Mouse (Mus musculus) frontal cortex, adult 2 months (tissue): ENCODE results near the gene Nktr. TPM values are rescaled to one million over a fixed set of nuclear protein-coding genes. Genes with fewer than 3 reads are reported as not detected.
A peak's percentile ranks its signal among the peaks of the same experiment; 100 is the strongest.

ENCODE experiments used
- DNase-seq, 2 experiments: peaks; one replicate each; pipeline ENCODE4 v3.0.0; 2022; ENCODE audit warnings: low spot score in 1 of 2; ENCODE audit errors: extremely low spot score in 1 of 2
- polyA plus RNA-seq: library from polyadenylated mRNA; depleted of rRNA; stranded (reverse); fragments of >200 nt; gene quantifications from 2 replicates; pipeline ENCODE4 v1.2.3, GENCODE M21; 2012

Gene Nktr
- polyA plus RNA-seq, 1 experiment: 161 TPM

DNA sequence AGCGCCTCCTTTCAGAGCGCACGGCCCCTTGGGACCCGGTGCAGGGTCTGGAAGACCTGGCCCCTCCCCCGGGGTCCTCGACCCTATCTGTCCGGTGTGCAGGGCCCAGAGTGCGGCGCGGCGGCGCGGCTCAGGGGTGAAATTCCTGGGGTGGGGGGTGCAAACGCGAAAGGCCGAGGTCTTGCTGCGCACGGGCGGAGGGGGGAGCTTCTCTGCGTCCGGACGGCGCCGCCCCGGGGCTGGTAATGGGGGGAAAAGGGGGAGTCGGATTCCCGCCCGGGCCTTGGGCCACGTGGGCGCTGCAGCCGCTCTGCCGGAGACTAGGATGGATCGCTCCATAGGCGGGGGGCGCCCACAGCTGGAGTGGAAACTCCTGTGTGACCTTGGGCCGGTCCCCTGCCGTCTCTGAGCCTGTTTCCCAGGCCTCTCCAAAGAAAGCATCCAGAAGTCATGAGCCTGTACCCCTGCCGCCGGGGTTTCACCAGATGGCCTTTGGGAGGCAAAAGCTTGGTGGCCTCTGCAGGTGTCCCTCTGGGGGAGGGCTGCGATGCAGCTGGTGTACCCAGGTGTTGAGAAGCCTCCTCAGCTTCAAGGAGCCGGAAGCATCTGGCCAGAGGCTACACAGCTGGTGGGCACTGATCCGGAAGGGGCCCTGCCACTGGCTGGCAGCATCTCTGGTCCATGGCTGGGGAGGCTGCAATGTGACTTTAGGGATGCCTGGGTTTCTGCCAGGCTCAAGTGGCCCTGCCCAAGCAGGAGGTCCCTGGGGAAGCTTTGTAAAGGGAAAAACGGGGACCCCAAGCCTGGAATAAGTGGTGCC lies 41.5 kb downstream of the Nktr start:
- peak in 1 of 2 experiments; percentile 59 for DNase-seq

DNA sequence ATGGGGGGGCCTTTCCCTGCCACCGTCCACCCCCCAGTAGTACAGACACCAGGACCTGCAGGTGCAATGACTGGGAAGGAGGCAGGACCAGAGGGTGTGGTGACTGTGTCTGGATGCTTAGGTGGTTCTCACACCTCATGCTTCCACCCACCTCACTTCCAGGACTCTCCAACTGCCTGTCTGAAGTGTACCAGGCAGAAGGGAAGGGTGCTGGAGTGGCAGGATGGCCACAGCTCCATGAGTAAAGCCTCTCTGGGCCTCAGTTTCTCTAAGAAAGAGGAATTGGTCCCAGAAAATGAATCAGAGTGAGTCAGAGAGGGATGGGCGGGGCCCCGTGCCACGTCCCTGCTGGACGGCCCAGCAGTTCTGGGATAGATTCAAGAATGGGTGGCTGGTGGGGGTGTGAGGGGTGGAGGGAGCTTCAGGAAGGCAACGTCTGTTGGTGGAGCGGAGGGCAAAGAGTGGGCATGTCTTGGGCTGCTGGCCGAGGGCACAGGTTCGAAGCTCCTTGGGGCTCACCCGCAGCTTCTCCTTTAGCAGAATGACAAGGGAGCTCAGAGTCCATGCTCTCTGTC lies 42.2 kb downstream of the Nktr start:
- DNase-seq: no peak

DNA sequence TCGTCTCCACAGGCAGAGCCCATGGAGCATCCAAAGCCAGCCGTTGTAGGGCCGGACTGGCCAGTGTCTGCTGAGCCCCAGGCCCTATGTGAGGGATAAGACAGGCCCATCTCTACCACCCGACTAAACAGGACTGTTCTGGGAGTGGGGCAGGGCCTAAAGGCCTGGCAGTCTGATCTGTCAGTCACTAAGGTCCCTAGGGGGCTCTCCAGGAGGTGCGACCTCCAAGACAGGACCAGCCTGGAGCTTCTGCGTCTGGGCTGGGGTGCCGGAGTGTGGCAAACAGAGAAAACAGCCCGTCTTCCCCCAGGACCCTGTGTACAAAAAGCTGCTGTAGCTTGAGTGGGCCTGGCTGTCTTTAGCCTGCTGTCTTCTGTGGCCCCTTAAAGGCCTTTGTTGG lies 42.8 kb downstream of the Nktr start:
- DNase-seq: no peak

- no peak for DNase-seq
Observed at GRCm38 (mm10) chr9:121762248-121762647, 43.3 kb downstream of the Nktr start.

DNA sequence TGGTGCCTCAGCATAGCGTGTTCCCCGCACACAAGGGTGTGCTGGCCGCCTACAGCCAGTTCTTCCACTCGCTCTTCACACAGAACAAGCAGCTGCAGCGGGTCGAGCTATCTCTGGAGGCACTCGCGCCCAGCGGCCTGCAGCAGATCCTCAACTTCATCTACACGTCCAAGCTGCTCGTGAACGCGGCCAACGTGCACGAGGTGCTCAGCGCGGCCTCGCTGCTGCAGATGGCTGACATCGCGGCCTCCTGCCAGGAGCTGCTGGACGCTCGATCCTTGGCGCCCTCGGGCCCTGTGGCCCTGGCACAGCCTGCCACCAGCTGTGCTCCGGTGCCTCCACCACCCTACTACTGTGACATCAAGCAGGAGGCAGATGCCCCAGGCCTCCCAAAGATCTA lies 43.8 kb downstream of the Nktr start:
- no peak for DNase-seq

GRCm38 (mm10) chr9:121763716-121764115 lies 44.7 kb downstream of the Nktr start:
- no peak for DNase-seq

- no peak for DNase-seq
Observed at GRCm38 (mm10) chr9:121765166-121765855, 46.3 kb downstream of the Nktr start.

DNA sequence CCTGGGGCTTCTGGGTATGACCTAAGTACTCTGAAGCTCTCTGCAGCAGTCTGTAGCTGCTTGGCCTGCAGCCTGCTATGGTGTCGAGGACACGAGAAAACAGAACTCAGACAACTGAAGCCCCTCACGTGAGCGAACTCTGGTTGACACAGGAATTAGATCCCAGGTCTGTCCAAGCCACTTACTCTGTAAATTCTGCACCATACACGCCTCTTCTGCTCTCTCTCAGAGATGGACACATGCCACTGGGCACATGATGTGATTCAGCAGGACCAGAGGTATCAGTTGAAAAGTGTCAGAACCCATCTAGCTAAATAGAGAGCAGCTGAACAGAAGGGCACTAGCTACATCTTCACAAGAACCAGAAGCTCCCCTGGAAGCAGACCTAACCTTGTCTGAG lies 53.4 kb downstream of the Nktr start:
- DNase-seq: no peak

GRCm38 (mm10) chr9:121775951-121776350 lies 57.0 kb downstream of the Nktr start:
- peak in 1 of 2 experiments; percentile 50 for DNase-seq

DNA sequence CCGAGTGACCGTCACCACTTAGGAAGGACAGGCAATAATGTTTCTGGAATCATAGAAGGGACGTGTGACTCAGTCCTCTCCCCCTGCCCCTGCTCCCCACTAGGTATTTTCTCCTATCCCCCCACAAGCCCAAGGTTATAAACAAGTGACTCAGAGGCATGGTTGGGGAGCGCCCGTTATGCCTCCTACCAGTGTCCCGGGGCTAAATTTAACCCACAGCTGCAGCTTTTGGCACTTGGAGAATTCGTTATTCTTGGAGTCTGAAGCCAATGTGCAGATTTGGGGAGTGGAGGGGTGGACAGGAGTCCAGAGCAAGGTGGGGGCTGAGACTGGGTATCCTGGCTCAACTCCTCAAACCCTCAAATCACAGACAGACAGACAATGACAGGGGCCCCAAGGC lies 57.5 kb downstream of the Nktr start:
- DNase-seq: peak in 1 of 2 experiments; percentile 72

DNA sequence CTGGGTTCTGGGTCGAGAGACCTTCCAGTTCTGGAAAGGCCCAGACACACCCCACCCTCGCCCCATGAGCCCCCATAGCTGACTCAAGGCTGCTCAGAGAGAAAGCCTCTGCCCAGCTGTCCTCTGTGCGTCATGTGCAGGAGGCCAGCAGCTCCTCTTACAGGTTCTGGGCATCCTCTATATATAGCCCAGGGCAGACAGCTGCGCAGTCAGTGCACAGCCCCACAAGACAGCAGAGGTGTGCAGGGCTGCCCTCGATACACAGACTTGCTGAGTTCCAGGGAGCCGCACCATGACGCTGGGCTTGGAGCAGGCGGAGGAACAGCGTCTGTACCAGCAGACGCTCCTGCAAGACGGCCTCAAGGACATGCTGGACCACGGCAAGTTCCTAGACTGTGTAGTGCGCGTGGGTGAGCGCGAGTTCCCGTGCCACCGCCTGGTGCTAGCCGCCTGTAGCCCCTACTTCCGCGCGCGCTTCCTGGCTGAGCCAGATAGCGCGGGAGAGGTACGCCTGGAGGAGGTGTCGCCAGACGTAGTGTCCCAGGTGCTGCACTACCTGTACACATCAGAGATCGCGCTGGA lies 58.6 kb downstream of the Nktr start, which contains the start of gene Klhl40:
TSS of gene Klhl40 (plus strand) at position 124 of the 582 bp plus-strand sequence.
- peak in 1 of 2 experiments; percentile 64 for DNase-seq

DNA sequence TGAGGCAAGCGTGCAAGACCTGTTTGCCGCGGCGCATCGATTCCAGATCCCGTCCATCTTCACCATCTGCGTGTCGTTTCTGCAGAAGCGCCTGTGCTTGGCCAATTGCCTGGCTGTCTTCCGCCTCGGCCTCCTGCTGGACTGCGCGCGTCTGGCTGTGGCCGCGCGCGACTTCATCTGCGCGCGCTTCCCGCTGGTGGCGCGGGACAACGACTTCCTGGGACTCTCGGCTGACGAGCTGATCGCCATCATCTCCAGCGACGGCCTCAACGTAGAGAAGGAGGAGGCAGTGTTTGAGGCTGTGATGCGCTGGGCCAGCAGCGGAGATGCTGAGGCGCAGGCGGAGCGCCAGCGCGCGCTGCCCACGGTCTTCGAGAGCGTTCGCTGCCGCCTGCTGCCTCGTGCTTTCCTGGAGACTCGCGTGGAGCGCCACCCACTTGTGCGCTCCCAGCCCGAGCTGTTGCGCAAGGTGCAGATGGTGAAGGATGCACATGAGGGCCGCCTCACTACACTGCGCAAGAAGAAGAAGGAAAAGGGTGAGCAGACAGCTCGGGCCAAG lies 59.2 kb downstream of the Nktr start:
- peak; percentile 71 to 83 for DNase-seq

DNA sequence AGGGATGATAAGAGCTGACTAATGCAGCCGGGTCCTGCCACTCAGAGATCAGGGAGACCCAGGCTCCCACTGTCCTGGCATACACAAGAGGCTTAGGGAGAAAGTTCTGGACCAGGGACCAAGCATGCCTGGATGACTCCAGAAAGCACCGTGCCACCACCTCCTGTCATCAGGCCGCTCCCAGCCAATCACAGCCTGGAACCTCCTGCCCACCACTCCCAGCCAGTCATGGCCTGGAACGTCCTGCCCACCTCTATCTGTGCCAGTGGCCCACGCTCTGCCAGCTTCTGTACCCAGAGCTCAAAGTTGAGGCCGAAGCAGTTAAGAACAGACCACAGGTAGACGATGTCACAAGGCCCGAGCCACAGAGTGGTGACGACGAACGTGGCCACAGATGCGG lies 65.8 kb downstream of the Nktr start:
- no peak for DNase-seq

GRCm38 (mm10) chr9:121785261-121785660 lies 66.3 kb downstream of the Nktr start:
- DNase-seq: no peak

DNA sequence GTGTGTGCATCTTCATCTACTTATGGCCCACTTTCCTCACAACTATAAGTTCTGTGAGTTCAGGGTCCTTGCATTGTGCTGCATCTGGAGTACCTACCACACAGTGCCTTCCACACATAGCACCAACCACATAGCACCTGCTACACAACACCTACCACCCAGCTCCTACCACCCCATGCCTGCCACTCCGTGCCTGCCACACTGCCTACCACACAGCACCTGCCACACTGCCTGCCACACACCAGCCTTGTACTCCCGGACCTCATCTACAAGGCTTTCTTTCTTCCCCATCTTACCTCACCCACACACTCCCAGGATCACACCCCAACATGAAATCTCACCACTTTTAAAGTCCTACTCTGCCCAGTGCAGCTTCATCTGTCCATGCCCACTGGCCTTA lies 67.4 kb downstream of the Nktr start:
- no peak for DNase-seq

DNA sequence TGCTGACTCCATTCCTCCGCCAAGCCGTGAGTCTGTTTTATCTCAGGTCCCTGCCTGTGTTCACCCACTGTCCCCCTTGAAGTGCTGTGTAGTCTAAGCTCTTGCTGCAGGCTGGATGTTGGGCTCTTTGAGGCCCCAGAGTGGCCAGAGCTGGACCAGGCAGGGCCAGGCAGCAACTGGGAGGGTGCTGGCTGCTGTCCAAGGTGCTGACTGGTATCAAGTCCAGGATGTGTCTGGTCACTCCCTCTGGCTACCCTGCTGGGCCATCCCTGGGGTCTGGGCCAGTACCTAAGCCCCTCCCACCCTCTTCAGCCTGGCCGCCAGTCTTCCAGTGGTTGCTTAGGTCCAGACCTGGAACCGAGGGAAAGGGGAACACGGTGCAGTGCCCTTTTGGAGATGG lies 72.2 kb downstream of the Nktr start:
- peak in 1 of 2 experiments; percentile 46 for DNase-seq

DNA sequence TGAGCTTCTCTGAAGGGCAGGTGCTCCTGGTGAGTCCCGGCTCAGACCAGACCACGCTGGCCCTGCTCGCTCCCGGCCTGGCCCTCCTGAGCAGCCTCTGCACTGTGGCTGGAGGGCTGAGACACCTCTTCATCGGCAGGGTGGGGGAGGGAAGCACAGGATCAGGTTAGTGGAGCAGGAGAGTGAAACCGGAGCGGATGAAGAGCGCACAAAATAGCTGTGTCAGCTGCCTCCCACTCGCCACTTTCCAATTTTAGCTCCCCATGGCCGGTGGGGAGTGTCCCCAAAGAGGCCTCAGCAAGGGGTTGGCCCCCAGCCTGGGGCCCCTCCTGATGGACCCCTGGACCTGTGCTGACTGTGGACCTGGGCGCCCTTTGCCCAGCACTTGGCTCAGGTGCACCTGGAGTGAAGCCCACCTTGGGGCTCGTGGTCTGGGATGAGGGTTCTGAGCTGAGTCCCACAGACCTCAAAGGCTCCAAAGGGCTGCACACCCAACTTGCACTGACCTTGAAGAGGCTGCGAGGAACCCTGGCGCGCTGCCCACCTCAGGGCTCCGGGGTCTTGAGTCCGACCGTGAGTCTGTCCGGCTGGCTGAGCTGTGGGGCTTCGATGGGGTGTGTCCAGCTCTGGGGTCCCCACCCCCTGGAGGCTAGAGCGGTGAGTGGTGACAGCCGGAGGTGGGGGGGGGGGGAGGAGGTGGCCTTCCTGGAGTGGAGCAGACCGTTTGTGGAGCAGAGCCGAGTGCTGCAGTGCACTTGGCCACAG lies 73.0 kb downstream of the Nktr start, which contains the start of gene Hhatl:
TSS of gene Hhatl (minus strand) at position 751 of the 765 bp plus-strand sequence.
- DNase-seq: peak in 1 of 2 experiments; percentile 53

DNA sequence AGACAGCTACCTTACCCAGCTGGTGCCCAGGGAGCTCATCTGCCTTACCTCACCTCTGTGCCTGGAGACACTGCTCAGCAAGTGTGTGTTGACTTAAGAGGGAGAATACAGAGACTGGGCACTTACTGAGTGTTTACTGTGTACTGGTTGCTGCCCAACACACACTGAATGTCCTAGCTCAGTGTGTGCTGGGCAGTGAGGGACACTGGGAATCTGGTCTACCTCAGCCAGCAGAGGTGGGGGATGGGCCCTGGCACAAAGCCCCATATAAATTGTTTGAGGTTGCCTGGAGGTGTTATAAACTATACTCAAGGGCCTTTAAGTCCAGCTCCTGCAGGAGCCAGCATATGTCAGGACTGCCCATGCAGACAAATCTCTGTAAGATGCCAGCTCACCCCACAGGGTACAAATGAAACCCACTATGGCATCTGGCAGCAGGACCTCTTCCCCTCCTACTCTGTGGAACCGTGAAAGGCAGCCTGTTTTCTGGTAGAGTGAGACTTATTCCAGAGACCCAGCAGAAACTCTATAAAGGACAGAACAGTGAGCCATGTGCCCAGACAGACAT lies 76.1 kb downstream of the Nktr start:
- no peak for DNase-seq

DNA sequence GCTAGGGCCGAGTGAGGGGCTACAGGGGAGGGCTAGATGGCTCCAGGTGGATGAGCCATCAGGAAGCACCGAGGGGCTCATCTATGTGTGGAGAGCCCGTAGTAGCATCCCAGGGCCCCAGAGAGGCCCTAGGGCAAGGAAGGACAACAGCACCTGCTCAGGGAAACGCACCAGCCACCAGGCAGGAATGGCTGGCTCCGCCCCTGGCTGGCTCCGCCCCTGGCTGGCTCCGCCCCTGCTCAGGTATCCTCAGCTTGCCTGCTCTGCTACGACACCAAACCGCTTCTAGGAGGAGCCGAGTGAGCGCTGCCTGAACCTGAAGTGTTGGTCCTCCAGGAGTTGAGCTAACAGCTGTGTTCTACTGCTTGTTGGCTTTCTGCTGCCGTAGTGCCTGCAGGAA lies 78.8 kb downstream of the Nktr start:
- no peak for DNase-seq
